Mouse (Mus musculus) stomach, embryonic 16.5 days (tissue): ENCODE data around the gene Cd72. TPM values are rescaled to one million over a fixed set of nuclear protein-coding genes. Genes with fewer than 3 reads are reported as not detected.
A peak's percentile ranks its signal among the peaks of the same experiment; 100 is the strongest.

ENCODE experiments used
- ATAC-seq: fragments of 200-750 bp; cut with Nextera tagmentation; 2 replicates; pipeline ENCODE4 v1.8.0; 2017; ENCODE audit warnings: moderate number of reproducible peaks, moderate TSS enrichment; ENCODE audit not compliant: insufficient read depth, low FRiP score
- H3K27ac ChIP-seq: fragments of 300-500 bp; sonication (generic); 2 replicates; pipeline ENCODE4 v1.5.1; 2014; ENCODE audit warnings: low read length
- H3K27me3 ChIP-seq: fragments of 300-500 bp; sonication (generic); 2 replicates; pipeline ENCODE4 v1.6.1; 2014; ENCODE audit warnings: low read length, control low read depth, mixed read lengths; ENCODE audit not compliant: control insufficient read depth, insufficient read depth
- H3K36me3 ChIP-seq: fragments of 300-500 bp; sonication (generic); 2 replicates; pipeline ENCODE4 v1.6.1; 2014; ENCODE audit warnings: low read length; ENCODE audit not compliant: control insufficient read depth, insufficient read depth
- H3K4me1 ChIP-seq: fragments of 300-500 bp; sonication (generic); 2 replicates; pipeline ENCODE4 v1.6.1; 2014; ENCODE audit warnings: low read length, control low read depth, mixed read lengths; ENCODE audit not compliant: control insufficient read depth, insufficient read depth
- H3K4me2 ChIP-seq: fragments of 300-500 bp; sonication (generic); 2 replicates; pipeline ENCODE4 v1.6.1; 2014; ENCODE audit warnings: low read depth, low read length, mixed read lengths
- H3K4me3 ChIP-seq: fragments of 300-500 bp; sonication (generic); replicated peaks from 2 replicates; pipeline ENCODE4 v1.5.1; 2014; ENCODE audit warnings: mild to moderate bottlenecking, low read length
- H3K9ac ChIP-seq: fragments of 300-500 bp; sonication (generic); 2 replicates; pipeline ENCODE4 v1.6.1; 2014; ENCODE audit warnings: low read length
- H3K9me3 ChIP-seq: fragments of 300-500 bp; sonication (generic); replicated peaks from 2 replicates; pipeline ENCODE4 v1.6.1; 2016; ENCODE audit warnings: low read length, control low read depth; ENCODE audit not compliant: control insufficient read depth
- WGBS: fragments of 180-500 bp; shearing (Covaris S2); extraction: QIAGEN DNeasy Blood & Tissue Kit; methylation state at CpG from one replicate; pipeline ENCODE4 v1.1.7; 2014; 5-methylcytosine and 5-hydroxymethylcytosine counted together
- polyA plus RNA-seq: library from polyadenylated mRNA; unstranded; fragments of >200 nt; fragmentation: Nextera tagmentation; extraction: Ambion mirVana; gene quantifications from 2 replicates; pipeline ENCODE4 v1.2.1, GENCODE M21; 2015

Cd72 gene
- polyA plus RNA-seq, 1 experiment from 2014 or later, result 3.5 TPM

- peak overlapping the region; percentile 56 for H3K4me3 ChIP-seq
- 5% methylated on average over 28 of the region's 28 CpGs for WGBS
- H3K4me2 ChIP-seq, result peak overlapping the region; percentile 60
- H3K4me1 ChIP-seq, result peaks cover 27% of the 10 kb centered on the region
- no peaks in the 10 kb centered on the region for H3K36me3 ChIP-seq
- peak overlapping the region; percentile 74 for H3K9ac ChIP-seq
- no peaks in the 10 kb centered on the region for H3K27me3 ChIP-seq
- peak overlapping the region; percentile 94 for H3K27ac ChIP-seq
- peak; percentile 94 for ATAC-seq
- no peaks in the 10 kb centered on the region for H3K9me3 ChIP-seq
Observed at GRCm38 (mm10) chr4:43406162-43406971, 48.1 kb downstream of the Cd72 start.

DNA sequence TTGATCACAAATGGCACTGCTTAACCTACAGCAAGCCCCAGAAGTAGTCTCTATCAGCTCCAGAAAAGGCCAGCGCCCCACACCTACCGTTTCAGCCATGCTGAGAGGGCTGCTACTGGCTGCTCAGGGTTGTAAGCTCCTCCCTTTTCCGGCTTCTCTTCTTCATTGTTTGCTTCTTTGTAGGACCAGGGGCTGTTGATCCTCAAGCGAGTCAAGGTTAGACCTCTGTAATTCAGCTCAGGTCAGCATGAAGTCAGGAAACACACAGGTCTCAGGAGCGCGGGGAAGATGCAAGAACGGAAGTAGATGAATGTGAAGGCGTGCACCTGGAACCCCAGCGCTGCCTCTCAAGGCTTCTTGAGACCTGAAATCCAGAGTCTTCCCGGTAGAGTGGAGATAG, 49.7 kb downstream of the Cd72 start:
- H3K4me1 ChIP-seq, result peaks cover 43% of the 10 kb centered on the region
- no peaks in the 10 kb centered on the region for H3K36me3 ChIP-seq
- no peak overlapping the region for H3K4me3 ChIP-seq
- H3K27me3 ChIP-seq, result no peaks in the 10 kb centered on the region
- no peak overlapping the region for H3K27ac ChIP-seq
- H3K4me2 ChIP-seq, result no peak overlapping the region
- no peak for ATAC-seq
- no peaks in the 10 kb centered on the region for H3K9me3 ChIP-seq
- WGBS, result 89% methylated on average over 10 of the region's 10 CpGs
- no peak overlapping the region for H3K9ac ChIP-seq

DNA sequence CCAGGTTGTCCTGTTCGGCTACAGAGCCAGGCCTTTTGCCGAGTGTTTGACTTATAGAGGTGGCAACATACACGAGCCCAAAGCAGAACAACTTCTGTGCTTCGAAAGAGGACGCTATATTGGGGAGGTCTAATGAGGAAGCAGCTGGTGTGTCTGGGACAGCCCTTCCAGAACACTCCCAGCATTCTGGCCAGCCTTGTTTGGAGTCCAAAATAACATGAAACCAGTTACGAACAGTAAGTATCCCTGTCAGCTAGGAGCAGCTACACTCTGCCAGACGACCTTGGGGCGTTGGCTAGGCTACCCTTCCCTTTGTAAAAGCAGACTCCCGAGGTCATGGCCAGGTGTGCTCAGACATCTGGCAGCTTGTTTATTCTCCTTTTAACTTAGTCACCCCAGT, 52.2 kb downstream of the Cd72 start:
- Histone ChIP-seq H3K36me3 (no peaks in the 10 kb centered on the region), H3K27me3 (no peaks in the 10 kb centered on the region), H3K4me3 (peak overlapping the region; percentile 15), H3K4me1 (peaks cover 50% of the 10 kb centered on the region), H3K4me2 (peak overlapping the region; percentile 33), H3K9ac (peak overlapping the region; percentile 58), H3K9me3 (no peaks in the 10 kb centered on the region), H3K27ac (peak overlapping the region; percentile 84)
- 48% methylated on average over 9 of the region's 9 CpGs for WGBS
- ATAC-seq, result no peak

- no peaks in the 10 kb centered on the region for H3K27me3 ChIP-seq
- no peak for ATAC-seq
- H3K4me3 ChIP-seq, result peak overlapping the region; percentile 15
- 82% methylated on average over 10 of the region's 10 CpGs for WGBS
- no peaks in the 10 kb centered on the region for H3K36me3 ChIP-seq
- peak overlapping the region; percentile 84 for H3K27ac ChIP-seq
- H3K9me3 ChIP-seq, result no peaks in the 10 kb centered on the region
- peak overlapping the region; percentile 33 for H3K4me2 ChIP-seq
- H3K4me1 ChIP-seq, result peaks cover 48% of the 10 kb centered on the region
- H3K9ac ChIP-seq, result peak overlapping the region; percentile 11; the same call in 1 of the 2 replicates
Observed at GRCm38 (mm10) chr4:43401486-43401885, 52.9 kb downstream of the Cd72 start.

- Histone ChIP-seq H3K9ac (peak overlapping the region; percentile 11; the same call in 1 of the 2 replicates), H3K36me3 (no peaks in the 10 kb centered on the region), H3K4me2 (peak overlapping the region; percentile 33), H3K4me1 (peaks cover 47% of the 10 kb centered on the region), H3K27me3 (no peaks in the 10 kb centered on the region), H3K9me3 (no peaks in the 10 kb centered on the region), H3K27ac (peak overlapping the region; percentile 84), H3K4me3 (peak overlapping the region; percentile 15)
- ATAC-seq, result peak; percentile 76
- WGBS, result 22% methylated on average over 10 of the region's 10 CpGs
Observed at GRCm38 (mm10) chr4:43400976-43401375, 53.5 kb downstream of the Cd72 start.

GRCm38 (mm10) chr4:43399391-43400131, 54.9 kb downstream of the Cd72 start:
- Histone ChIP-seq H3K4me3 (no peak overlapping the region), H3K9me3 (no peaks in the 10 kb centered on the region), H3K4me1 (peaks cover 50% of the 10 kb centered on the region), H3K27ac (peak overlapping the region; percentile 84), H3K27me3 (no peaks in the 10 kb centered on the region), H3K36me3 (no peaks in the 10 kb centered on the region), H3K4me2 (peak overlapping the region; percentile 21; the same call in 1 of the 2 replicates), H3K9ac (peak overlapping the region; percentile 34; the same call in 1 of the 2 replicates)
- 62% methylated on average over 31 of the region's 31 CpGs for WGBS
- peak; percentile 25; the same call in 1 of the 2 replicates for ATAC-seq

DNA sequence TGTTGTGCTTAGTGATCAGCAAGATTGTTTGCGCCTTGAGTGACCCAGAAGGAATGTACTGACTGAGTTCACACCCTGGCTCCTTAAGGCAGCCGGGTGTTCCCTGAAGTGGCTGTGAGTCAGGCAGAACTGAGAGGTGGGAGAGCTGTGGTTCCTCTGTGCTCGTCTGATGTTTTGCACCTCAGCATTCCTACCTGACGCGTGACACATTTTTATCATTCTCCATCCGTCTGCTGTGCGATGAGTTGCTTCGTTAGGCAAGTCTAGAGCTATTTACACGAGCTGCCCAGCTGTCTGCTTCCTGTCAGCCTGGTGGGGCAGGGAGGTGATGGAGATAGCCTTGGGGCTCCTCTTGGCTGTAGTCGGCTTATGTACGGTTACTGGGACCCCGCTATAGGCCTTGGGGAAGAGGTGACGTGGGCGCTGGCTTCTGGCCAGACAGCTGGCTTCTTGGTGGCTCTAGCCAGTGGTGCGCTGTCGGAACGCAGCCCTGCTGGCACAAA, 55.5 kb downstream of the Cd72 start:
- ATAC-seq, result no peak
- H3K9ac ChIP-seq, result peak overlapping the region; percentile 34; the same call in 1 of the 2 replicates
- WGBS, result 28% methylated on average over 17 of the region's 17 CpGs
- no peaks in the 10 kb centered on the region for H3K36me3 ChIP-seq
- no peak overlapping the region for H3K4me3 ChIP-seq
- H3K27ac ChIP-seq, result peak overlapping the region; percentile 84
- H3K27me3 ChIP-seq, result no peaks in the 10 kb centered on the region
- peaks cover 56% of the 10 kb centered on the region for H3K4me1 ChIP-seq
- H3K4me2 ChIP-seq, result peak overlapping the region; percentile 21; the same call in 1 of the 2 replicates
- no peaks in the 10 kb centered on the region for H3K9me3 ChIP-seq

- ATAC-seq, result no peak
- H3K4me2 ChIP-seq, result no peak overlapping the region
- peaks cover 58% of the 10 kb centered on the region for H3K4me1 ChIP-seq
- no peak overlapping the region for H3K4me3 ChIP-seq
- H3K9me3 ChIP-seq, result no peaks in the 10 kb centered on the region
- WGBS, result 70% methylated on average over 4 of the region's 4 CpGs
- H3K27me3 ChIP-seq, result no peaks in the 10 kb centered on the region
- H3K9ac ChIP-seq, result no peak overlapping the region
- no peak overlapping the region for H3K27ac ChIP-seq
- H3K36me3 ChIP-seq, result no peaks in the 10 kb centered on the region
Observed at GRCm38 (mm10) chr4:43398014-43398413, 56.4 kb downstream of the Cd72 start.
